Mouse (Mus musculus) layer of hippocampus, postnatal 10 days (tissue): Measurements from ENCODE around the gene Trip11. TPM values are rescaled to one million over a fixed set of nuclear protein-coding genes. Genes with fewer than 3 reads are reported as not detected.

Experiments used
- total RNA-seq, 2 experiments: library from RNA; stranded (reverse); gene quantifications; 2 replicates each; pipeline ENCODE4 v1.2.3; 2021

Trip11 gene
- total RNA-seq, 2 experiments from 2014 or later = 25.0 to 25.9 TPM

Other genes with a start within 250 kb of the Trip11 start
- under 1 TPM; 0.27 to 0.53 TPM for gene Tc2n, start 194.7 kb downstream of the Trip11 start, total RNA-seq
- gene Fbln5, start 94.2 kb downstream of the Trip11 start, total RNA-seq = 10 to 100 TPM; 13.8 to 15.3 TPM
- gene Atxn3, start 45.0 kb upstream of the Trip11 start, total RNA-seq = 10 to 100 TPM; 20.4 to 21.9 TPM
- 10 to 100 TPM; 35.9 to 36.7 TPM for gene Cpsf2, start 62.7 kb upstream of the Trip11 start, total RNA-seq
- gene Slc24a4, start 215.5 kb upstream of the Trip11 start, total RNA-seq = 10 to 100 TPM; 17.2 to 17.5 TPM